Mouse (Mus musculus): Measurements from ENCODE around the gene Map2. TPM values are rescaled to one million over a fixed set of nuclear protein-coding genes. Genes with fewer than 3 reads are reported as not detected.

The Map2 gene
- polyA plus RNA-seq, 1 experiment from 2014 or later = 28.5 TPM

Other genes starting within 250 kb of the Map2 start
- gene Crygf, start 248.8 kb upstream of the Map2 start, polyA plus RNA-seq (2015; fragmentation: Nextera tagmentation; extraction: Ambion mirVana) = not detected in 2 replicates